Mouse (Mus musculus): ENCODE measurements around the gene 4931440F15Rik.

The 4931440F15Rik gene

DNA sequence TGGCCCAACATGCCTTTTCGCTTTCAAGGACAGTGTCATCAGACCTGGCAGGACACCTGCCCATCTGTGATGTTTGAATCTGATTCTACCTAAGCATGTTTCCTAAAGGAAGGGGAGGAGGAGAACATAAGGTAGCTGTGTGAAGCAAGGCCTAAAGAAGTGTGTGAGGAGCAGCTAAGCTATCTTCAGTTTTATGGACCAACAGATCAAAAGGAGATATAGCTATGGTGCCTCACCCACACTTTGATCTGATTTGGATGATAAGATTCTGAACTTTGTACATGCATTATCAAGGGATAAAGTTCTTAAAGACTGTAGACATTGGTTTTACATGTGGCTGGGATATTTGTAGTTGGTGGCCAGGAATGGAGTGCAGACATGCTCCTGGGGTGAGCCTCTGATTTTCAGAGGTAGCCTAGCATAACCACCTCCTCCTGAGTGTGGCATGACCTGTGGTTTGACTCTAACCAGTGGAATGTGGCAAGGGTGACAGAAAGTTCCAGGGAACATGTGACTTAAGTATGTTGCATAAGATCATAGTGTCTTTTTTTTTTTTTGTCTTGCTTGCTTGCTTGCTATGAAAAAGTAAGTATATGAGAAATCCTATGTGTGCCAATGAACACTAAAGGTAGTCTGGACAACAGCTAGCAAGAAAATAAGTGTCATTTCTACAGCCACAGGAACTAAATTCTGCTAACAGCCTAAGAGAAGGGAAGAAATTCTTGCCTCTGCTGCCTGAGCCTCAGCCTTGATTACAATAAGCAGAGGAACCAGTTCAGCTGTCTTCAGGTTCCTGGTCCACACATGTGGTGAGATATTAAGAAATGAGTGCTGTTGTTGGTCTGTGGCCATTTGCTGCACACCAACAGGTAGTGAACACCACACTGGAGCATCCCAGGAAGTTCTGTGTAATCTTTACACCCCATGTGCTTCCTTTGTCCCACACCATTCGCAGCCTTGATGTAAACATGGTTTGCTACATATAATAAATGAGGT, 23.7 kb downstream of the 4931440F15Rik start:
- DNase-seq: no peak

DNA sequence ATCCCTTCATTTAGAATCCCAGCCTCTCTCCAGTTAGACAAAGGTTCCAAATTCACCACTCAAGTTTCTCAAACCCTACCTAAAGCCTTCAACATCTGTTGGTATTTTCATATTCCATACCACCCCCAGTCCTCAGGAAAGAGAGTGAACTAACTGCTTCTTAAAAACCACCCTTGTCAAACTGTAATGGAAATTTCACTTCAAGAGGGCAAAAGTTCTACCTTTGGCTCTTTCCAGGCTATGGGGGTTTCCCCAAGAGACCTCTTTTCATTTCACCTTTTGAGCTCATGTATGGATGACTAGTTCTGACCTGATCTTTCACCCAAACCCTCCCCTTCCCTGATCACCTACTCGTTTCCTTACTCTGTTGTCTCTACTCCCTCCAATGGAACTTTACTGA, 25.6 kb downstream of the 4931440F15Rik start:
- DNase-seq: no peak

DNA sequence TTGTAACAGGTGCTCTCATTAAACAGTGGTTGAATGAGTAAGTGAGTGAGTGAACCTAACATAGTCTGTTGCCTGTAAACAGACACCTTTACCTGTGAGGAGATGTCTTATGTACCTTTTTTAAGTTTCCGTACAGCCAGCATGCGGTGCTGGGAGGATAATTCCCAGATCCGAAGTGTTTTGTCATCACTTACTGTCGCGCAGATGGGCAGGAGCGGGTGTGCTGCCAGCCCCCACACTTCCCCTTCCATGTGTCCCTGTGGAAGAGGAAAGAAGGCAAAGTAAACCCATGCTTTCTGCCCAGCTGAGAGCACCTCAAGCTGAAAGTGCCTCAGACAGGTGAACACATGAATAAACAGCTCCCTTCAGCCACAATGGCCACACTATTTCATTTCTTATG, 30.4 kb downstream of the 4931440F15Rik start:
- DNase-seq: no peak

DNA sequence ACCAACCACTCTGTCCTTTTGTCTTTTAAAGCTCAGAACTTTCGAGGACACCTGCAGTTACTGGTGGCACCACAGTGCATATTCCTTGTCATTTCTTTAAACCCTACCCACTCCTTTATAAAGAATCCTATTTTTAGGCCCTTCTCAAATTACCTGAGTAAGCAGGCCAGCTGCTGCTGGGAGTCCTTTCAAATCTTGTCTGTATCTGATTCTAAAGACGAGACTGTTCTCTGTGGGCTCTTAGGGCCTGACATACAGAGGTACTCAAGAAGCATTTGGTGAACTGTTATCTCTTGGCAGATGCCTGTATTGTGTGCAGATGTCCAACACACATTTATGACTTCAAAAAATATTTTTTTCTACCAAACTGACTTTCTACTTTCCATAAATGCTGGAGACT, 31.0 kb downstream of the 4931440F15Rik start:
- no peak for DNase-seq

DNA sequence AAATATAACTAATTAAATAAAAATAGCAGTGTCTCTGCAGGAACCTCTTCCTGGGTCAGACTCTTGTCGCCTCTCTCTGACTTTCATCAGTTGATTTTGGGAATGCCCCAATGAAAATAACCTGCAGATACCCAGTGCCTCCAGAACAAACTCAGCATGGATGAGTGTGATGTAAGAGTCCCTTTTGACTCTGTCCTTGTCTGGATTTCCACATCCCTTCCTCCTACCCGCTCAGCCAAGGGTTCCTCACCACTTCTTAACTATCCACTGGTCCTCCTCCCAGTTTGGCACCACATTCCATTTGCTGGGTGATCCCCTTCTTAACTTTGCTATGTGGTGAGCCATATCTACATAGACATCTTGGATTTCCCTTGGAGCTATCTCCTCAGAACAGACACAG, 34.7 kb downstream of the 4931440F15Rik start:
- no peak for DNase-seq

DNA sequence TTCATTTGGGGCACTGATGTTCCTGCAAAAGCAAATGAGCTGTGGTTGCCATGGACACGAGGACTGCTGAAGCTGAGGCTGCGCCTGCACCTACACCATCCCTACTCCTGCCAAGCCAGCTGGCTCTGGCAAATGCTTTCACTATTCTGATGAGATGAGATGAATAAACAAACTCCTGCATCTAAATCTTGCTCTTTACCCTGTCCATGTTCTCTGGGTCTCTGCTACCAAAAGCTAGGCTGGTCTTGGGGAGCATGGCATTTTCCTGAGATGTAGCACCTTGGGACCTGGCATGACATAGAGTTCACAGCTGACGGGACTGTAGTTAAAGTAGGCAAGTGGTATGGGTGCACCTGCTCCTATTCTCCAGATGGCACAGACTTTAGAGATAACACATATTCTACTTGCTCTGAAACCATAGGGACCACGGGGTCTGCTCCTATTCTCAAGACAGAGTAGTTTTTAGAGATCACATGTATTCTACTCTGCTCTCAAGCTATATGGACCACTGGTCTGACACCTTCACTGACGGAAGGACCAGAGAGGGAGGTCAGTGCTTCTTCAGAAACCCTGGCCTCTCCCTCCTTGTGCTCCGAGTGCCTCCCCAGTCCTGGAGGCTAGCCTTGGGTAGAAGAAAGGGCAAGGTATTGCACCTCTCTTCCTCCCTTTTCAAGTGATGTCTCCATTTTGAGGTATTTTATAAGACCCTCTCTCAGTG, 36.4 kb downstream of the 4931440F15Rik start:
- peak; percentile 45 to 53 for DNase-seq

DNA sequence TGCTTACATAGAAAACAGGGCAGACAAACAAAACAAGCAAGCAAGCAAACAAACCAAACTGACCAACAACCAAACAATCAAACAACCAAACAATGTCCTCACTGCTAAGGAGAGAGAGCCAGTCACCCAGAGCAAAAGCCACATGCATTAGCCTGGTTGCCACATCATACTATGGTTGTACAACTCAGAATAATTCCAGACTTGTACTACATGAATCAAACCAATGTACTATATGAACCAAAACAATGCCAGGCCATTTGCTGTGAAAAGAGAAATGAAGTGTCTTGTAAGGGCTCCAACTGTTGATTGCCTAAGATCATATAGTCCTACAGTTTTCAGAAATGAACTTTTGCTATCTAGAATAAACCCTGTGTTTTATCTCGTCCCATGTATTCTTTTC, 37.0 kb downstream of the 4931440F15Rik start:
- DNase-seq: no peak

DNA sequence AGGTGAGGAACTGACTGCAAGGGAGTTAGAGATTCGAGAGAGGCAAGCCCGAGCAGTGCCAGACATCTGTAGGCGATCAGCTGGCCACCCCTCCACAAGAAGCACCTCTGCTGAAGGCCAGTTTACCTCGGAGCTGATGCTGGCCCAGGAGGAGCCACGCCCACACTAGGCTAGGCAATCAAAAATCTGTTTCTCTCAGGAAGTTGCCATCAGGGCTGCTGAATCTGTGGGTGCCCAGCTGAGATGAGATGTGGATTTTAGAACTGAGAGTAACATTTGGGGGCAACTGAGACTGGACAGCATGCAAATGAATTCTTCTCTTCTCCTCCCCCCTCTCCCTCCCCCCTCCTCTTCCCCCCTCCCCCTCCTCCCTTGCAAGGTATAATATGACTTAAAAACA, 38.0 kb downstream of the 4931440F15Rik start:
- DNase-seq: no peak

DNA sequence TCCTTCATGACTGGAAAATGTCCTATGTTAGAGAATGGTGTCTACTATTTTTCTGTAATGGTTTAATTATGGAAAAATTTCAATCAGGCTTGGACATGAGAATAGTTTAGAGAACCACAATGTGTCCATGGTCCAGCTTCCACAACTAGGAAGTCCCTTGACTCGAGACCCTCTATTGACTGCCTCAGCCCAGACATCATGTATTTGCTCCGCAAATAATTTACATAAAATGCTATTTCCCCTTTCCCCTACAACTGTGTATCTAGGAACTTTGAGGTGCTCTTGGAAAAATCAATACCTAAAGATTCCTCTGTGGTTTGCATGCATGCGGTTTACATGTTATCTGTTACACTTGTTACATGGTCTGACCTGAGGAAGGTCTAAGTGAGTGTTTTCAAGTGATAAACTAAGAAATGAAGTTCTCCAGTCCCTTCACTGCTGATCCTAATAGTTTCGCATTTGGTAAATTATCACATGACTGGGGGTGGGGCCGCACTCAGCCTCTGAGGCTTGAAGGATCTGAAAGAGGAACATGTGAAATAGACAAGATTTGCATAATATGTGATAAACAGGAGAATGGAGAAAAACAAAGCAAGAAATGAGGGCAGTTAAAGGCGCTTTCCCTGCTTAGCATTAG, 38.8 kb downstream of the 4931440F15Rik start:
- no peak for DNase-seq

DNA sequence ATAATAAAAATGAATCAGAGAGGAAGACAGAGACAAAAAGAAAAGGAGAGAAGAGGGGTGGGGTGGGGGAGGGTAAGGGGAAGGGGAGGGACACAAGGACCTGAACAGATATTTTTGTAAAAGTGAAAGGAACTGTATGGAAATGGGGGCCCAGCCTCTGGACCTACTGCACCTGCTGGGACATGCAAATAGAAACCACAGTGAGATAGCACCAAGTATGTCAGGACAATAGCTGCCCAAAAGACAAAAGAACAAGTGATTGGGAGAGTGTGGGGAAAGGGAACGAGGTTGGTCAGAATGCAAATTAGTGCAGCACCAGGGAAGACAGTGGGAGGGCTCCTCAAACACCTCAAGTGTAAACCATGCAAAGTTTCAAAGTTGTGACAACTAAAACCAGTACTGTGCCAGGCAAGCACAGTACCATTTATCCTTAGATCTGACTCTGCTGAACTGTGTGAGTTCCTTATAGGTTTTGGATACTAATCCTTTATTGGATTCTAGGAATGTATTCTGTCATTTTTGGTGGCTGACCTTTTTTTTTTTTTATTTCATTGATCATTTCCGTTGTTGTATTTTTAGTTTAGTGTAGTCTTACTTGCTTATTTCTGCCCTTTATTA, 46.0 kb downstream of the 4931440F15Rik start:
- DNase-seq: no peak

DNA sequence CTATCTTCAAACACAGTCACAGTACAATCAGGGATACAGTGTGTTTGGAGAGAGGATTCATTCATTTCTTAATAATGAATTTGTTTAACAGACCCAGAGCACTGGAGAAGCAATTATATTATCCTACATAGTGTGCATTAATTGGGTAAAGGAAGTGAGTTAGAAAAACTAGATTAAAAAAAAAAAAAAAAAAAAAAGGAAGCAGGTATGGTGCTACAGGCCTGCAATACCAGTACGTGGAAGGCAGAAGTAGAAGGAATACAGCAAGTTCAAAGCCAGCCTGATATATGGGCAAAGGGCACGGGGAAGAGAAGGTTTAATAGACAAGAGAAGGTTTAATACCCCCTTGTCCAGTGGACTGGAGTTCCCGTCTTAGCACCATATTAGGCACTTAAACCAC, 46.5 kb downstream of the 4931440F15Rik start:
- DNase-seq: no peak

DNA sequence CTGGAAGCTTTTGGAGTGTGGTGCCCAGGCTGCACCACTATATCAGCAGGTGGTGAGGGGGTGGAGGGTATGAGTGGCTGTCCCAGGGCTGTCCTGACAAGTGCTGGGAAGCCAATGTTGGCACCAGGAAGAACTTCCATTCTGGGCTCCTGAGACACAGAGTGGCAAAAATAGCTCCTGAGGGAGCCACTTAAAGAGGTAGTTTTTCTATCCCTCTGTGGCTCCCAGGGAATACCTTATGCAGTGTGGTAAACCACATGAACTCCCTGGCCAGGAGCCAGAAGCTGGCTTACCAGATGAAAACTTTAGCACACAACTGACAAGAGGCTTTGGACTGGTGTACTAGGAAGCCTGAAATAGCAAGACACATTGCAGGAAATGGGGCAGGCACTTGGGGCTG, 47.5 kb downstream of the 4931440F15Rik start:
- no peak for DNase-seq

DNA sequence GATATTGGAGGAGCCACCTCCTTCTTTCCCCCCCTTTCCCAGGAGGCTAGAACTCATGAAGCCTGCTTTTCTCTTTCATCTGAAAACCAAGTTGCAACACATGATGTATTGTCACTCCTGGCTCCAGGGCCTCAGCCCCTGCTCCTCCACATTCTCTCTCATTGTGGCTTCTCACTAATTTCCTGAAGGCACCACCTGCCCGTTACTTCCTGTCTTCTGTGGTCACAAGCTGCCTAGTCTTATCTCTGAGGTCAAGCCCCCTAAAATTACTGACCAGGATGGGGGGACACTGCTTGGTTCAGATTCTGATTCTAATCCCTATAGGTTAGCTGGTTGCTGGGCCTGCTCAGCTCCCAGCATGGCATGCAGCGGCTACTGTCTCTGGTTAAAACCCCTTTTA, 50.7 kb downstream of the 4931440F15Rik start:
- DNase-seq: no peak

DNA sequence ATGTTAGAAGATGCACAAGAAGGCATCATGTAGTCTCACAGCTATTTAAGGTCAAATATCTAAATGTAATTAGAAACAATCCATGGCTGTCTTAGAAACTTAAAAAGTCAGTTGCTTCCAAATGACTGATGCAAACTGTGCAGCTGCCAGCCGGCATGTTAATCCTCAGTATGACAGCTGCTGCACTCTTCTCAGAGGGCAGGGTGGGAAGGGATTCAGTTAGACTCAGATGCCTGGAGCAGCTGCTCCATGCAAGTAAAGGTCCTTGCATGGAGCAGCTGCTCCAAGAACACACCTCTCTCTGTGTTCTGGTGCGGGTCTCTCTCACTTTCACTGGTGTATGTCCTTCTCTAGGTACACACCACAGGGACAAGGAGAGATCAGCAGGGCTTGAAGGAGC, 51.2 kb downstream of the 4931440F15Rik start:
- DNase-seq: no peak

Measured in cerebellum, postnatal 36 days (tissue).